Mouse (Mus musculus) E14TG2a.4 (cell line): ENCODE measurements around the gene Rbm38.

Experiments used
- CTCF ChIP-seq: conservative IDR thresholded peaks from 2 replicates; pipeline ENCODE4 v1.5.1; 2014; ENCODE audit warnings: low read length
- NANOG ChIP-seq: IDR thresholded peaks from 2 replicates; pipeline ENCODE4 v1.6.1; 2014; ENCODE audit warnings: borderline replicate concordance, low read length, mixed read lengths

GRCm38 (mm10) chr2:173057623-173058022, 37.3 kb downstream of the Rbm38 start:
- TF ChIP-seq CTCF (no peak), NANOG (no peak)
